Mouse (Mus musculus) embryonic facial prominence, embryonic 10.5 days (tissue): ENCODE data around the gene Colgalt2. TPM values are rescaled to one million over a fixed set of nuclear protein-coding genes. Genes with fewer than 3 reads are reported as not detected.

ENCODE experiments used
- DNase-seq: peaks from one replicate; pipeline ENCODE4 v3.0.0-alpha.2; 2017; ENCODE audit warnings: low spot score
- H3K27ac ChIP-seq: fragments of 300-500 bp; sonication (generic); replicated peaks from 2 replicates; pipeline ENCODE4 v1.5.1; 2016; ENCODE audit warnings: mild to moderate bottlenecking
- H3K27me3 ChIP-seq: fragments of 300-500 bp; sonication (generic); replicated peaks from 2 replicates; pipeline ENCODE4 v1.6.1; 2016; ENCODE audit warnings: low read depth, mild to moderate bottlenecking; ENCODE audit not compliant: poor library complexity, severe bottlenecking
- H3K36me3 ChIP-seq: fragments of 300-500 bp; sonication (generic); replicated peaks from 2 replicates; pipeline ENCODE4 v1.6.1; 2016; ENCODE audit warnings: mild to moderate bottlenecking, moderate library complexity
- H3K4me1 ChIP-seq: fragments of 300-500 bp; sonication (generic); 2 replicates; pipeline ENCODE4 v1.6.1; 2016
- H3K4me3 ChIP-seq: fragments of 300-500 bp; sonication (generic); 2 replicates; pipeline ENCODE4 v1.5.1; 2016; ENCODE audit warnings: mild to moderate bottlenecking, moderate library complexity
- H3K9me3 ChIP-seq: fragments of 300-500 bp; sonication (generic); 2 replicates; pipeline ENCODE4 v1.6.1; 2016; ENCODE audit warnings: mild to moderate bottlenecking
- WGBS: fragments of 180-500 bp; shearing (Covaris S2); methylation state at CpG from one replicate; pipeline ENCODE4 v1.1.7; 2016; 5-methylcytosine and 5-hydroxymethylcytosine counted together
- polyA plus RNA-seq: library from polyadenylated mRNA; unstranded; fragments of >200 nt; fragmentation: Nextera tagmentation; extraction: Ambion mirVana; gene quantifications from 2 replicates; pipeline ENCODE4 v1.2.1, GENCODE M21; 2016

The Colgalt2 gene
- polyA plus RNA-seq, 1 experiment from 2014 or later, result 1.5 TPM

DNA sequence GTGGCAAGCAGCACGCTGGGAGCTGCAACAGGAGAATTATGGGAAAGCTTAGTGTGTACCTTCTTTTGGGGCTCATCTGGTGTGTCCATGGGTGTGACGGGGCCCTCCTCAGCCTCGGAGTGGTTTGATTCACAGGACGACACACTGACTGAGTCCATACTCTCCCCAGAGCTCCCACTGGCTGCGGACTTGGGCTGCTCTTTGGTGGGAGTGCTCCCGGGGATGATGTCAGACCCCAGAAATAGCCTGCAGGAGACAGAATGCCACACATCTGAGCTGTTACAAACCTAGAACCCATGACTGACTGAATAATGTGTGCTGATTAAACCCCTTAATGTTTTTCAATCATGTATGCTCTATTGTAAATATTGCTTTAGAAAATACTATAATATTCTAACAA lies 128.6 kb downstream of the Colgalt2 start:
- Histone ChIP-seq H3K36me3 (peaks cover 80% of the 10 kb centered on the region), H3K27me3 (no peaks in the 10 kb centered on the region), H3K4me1 (peaks cover 15% of the 10 kb centered on the region), H3K9me3 (no peaks in the 10 kb centered on the region), H3K4me3 (no peak overlapping the region), H3K27ac (no peak overlapping the region)
- 88% methylated on average over 6 of the region's 6 CpGs for WGBS
- DNase-seq, result no peak

DNA sequence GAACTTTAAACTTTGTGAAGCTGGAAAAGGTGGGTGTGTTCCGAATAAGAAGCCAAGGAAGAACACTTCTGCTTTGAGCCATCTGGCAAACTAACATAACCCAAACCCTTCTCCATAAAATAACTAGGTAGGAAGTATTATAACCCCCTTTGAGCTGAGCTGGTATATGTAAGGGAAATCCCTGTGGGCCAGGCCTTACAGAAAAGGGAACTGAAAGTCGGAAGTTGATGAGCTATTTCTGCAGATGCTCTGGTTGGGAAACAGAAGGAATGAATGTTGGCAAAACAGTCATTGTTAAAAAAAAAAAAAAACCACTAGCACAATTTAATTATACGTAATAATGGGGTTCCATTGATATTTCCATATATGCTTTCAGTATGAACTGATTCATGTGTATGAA lies 129.1 kb downstream of the Colgalt2 start:
- H3K27ac ChIP-seq, result no peak overlapping the region
- no peak overlapping the region for H3K4me3 ChIP-seq
- no peaks in the 10 kb centered on the region for H3K27me3 ChIP-seq
- no peaks in the 10 kb centered on the region for H3K9me3 ChIP-seq
- no peak for DNase-seq
- H3K4me1 ChIP-seq, result peaks cover 15% of the 10 kb centered on the region
- 91% methylated on average over 3 of the region's 3 CpGs for WGBS
- peaks cover 76% of the 10 kb centered on the region for H3K36me3 ChIP-seq

DNA sequence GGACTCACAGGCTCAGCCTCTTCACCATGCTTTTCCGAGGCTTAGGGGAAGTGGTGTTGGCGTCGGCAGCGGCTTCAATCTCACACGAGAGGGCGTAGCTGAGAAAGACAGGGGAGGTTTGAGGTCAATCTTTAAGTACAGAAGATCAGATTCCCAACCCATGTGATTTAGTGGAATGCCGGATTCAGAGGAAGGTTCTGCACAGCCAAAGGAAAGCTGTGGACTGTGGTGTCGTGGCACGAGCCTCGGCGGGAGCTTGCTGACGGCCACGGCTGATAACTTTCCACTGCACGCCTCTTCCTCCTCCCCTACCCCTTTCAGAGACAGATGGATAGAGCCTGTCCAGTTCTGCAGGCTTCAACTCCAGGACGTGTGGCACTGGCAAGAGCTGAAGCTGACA lies 131.9 kb downstream of the Colgalt2 start:
- H3K27me3 ChIP-seq, result no peaks in the 10 kb centered on the region
- no peak overlapping the region for H3K27ac ChIP-seq
- H3K4me3 ChIP-seq, result no peak overlapping the region
- H3K9me3 ChIP-seq, result no peaks in the 10 kb centered on the region
- no peak for DNase-seq
- 63% methylated on average over 15 of the region's 15 CpGs for WGBS
- H3K36me3 ChIP-seq, result peaks cover 71% of the 10 kb centered on the region
- peaks cover 15% of the 10 kb centered on the region for H3K4me1 ChIP-seq

DNA sequence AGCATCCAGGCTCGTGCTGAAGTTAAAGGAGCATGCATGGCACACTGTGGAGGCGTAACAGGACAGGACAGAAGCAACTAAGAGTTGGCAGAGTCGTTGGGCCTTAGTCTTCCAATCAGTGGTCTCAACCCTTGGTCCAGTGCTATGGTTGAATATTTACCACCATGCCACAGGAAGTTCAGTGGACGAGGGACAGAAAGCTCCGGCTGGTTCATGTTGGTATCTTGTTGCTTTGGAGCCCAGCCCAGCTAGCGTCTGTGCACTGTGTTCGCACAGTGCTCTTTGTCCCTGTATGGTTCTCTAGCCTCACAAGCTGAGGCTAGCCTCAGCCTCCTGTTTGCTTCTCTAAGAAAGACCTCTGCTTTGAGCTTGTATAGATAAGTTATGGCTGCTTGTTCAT lies 134.9 kb downstream of the Colgalt2 start:
- H3K27me3 ChIP-seq, result no peaks in the 10 kb centered on the region

DNA sequence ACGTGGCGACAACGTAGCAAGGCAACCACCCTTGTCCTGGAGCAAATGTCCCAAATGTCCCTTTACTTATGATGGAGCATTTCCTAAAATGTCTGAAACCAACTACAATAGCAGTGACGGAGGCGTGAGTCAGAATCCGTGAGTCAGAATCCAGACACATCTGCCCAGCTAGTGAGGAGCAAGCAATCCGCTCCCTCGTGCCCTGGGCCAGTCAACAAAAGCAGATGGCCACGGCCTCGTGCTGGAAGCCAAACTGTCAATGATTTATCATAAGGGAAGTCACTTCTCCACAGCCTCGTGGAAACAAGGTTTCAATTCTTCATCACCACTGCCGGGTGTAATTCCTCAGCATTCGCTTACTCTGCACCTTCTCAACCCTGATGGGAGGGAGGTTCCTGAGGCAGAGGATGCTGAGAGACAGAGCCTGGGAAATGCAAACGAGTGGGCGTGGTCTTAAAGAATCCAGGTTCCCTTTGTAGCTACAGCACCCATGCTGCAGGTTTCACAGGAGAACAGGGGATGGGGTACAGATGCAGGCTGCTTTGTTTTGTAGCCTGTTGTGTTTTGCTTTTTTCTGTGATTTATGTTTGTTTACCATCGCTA lies 136.9 kb downstream of the Colgalt2 start:
- H3K4me1 ChIP-seq, result peaks cover 12% of the 10 kb centered on the region
- H3K9me3 ChIP-seq, result no peaks in the 10 kb centered on the region
- 60% methylated on average over 16 of the region's 16 CpGs for WGBS
- H3K27ac ChIP-seq, result no peak overlapping the region
- H3K36me3 ChIP-seq, result peaks cover 72% of the 10 kb centered on the region
- H3K4me3 ChIP-seq, result no peak overlapping the region
- no peak for DNase-seq
- H3K27me3 ChIP-seq, result no peaks in the 10 kb centered on the region

More for the DNA sequence above, 134.9 kb downstream of the Colgalt2 start:
- DNase-seq, result no peak
- no peak overlapping the region for H3K4me3 ChIP-seq
- H3K4me1 ChIP-seq, result peaks cover 15% of the 10 kb centered on the region
- H3K27ac ChIP-seq, result no peak overlapping the region
- H3K9me3 ChIP-seq, result no peaks in the 10 kb centered on the region
- WGBS, result 95% methylated on average over 7 of the region's 7 CpGs
- H3K36me3 ChIP-seq, result peaks cover 79% of the 10 kb centered on the region

DNA sequence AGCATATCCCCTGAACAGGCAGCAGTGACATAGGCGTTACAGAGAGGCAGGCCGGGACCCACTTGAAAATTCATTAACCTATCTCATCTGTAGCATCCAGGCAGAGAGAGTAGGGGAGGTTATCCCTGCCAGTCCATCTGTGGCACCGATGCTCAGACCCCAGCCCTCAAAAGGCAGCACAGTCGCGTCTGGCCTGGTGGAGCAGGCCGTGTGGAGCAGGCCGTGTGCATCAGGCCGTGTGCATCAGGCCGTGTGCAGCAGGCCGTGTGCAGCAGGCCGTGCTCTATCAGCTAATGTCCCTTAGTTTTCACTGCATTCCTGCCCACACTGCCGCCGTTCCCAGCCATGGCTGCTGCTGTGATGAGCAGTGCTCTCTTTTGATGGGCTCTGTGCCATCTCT lies 137.6 kb downstream of the Colgalt2 start:
- H3K4me3 ChIP-seq, result no peak overlapping the region
- peaks cover 7% of the 10 kb centered on the region; the same call in 1 of the 2 replicates for H3K4me1 ChIP-seq
- H3K9me3 ChIP-seq, result no peaks in the 10 kb centered on the region
- H3K36me3 ChIP-seq, result peaks cover 76% of the 10 kb centered on the region
- no peak for DNase-seq
- WGBS, result 84% methylated on average over 13 of the region's 13 CpGs
- H3K27ac ChIP-seq, result no peak overlapping the region
- no peaks in the 10 kb centered on the region for H3K27me3 ChIP-seq

DNA sequence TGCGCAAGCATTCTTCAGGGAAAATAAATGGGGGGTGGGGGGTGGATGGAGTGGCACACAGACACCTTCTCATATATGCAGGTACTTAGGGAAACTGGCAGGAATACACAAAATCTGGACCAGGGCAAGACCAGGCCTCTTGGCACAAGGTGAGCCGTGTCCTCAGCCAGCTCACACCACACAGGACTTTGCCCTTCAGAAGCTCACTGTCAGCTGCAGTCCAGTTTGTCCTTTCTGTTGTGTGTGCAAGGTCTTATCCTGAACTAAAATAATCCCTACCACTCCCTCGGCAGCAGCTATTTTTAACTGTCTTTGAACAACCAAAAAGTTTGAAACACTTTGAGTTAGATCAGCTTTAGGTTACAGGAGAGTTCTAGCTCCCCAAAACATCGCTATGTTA lies 139.2 kb downstream of the Colgalt2 start:
- no peak overlapping the region for H3K4me3 ChIP-seq
- DNase-seq, result no peak
- no peaks in the 10 kb centered on the region for H3K9me3 ChIP-seq
- no peaks in the 10 kb centered on the region for H3K27me3 ChIP-seq
- 94% methylated on average over 4 of the region's 4 CpGs for WGBS
- no peak overlapping the region for H3K27ac ChIP-seq
- no peaks in the 10 kb centered on the region for H3K4me1 ChIP-seq
- H3K36me3 ChIP-seq, result peaks cover 82% of the 10 kb centered on the region

DNA sequence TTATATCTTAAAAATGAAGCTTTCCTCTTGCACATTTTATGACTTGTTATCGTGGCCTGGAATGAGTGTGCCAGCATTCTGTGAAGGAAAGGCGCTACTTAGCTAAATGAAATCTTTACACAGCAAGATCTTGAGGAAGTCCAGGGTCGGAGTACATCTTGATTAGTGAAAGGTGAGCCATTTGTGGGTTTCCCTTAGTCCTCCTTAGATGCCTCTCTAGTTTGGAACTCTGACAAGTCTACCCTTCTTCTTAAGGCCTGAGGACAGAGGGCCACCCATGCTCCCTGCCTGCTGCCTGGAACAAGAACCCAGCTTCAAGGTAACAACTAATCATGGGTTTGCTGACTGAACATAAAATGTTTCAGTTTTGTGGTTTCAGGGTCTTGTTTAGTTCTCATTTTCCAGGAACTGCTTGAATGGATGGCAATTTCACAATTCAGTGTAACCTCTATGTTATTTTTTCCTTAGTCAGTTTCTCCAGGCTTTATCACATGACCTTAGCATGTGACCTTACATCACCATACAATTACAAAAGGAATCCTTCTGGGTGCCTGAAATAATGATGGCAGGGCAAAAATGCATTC lies 140.8 kb downstream of the Colgalt2 start:
- Histone ChIP-seq H3K4me3 (no peak overlapping the region), H3K4me1 (no peaks in the 10 kb centered on the region)
- 93% methylated on average over 3 of the region's 3 CpGs for WGBS

DNA sequence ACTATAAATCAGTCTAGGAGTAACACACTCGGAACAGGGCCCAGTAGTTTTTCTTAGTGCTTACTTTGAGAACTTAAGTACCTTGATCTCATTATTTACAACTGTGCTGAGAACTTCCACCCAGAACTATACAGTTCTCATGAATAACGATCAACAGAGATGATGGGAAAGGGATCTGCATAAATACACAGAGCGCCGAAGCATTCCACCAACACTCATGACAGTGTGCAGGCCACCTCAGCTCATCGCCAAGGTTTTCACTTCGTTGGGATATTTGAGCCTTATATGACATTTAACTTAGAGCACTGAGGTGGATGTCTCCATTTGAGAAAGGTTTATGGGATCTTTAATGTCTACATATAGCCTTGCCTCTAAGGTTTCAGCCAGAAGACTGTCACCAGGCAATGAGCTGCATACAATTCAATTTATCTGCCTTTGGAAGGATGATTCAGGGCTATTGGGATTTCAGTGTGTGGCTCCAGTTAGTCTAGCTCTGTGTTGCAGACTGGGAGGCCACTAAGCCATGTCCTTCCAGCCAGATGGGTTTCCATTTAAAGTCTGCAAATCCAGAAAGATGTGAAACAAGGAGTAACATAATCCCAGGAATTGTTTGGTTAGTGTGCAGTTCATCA lies 143.2 kb downstream of the Colgalt2 start:
- Histone ChIP-seq H3K27ac (no peak overlapping the region), H3K4me1 (no peaks in the 10 kb centered on the region), H3K4me3 (no peak overlapping the region), H3K36me3 (peaks cover 84% of the 10 kb centered on the region), H3K27me3 (no peaks in the 10 kb centered on the region), H3K9me3 (no peaks in the 10 kb centered on the region)
- WGBS, result 91% methylated on average over 6 of the region's 6 CpGs
- DNase-seq, result no peak

More for the DNA sequence above, 140.8 kb downstream of the Colgalt2 start:
- H3K9me3 ChIP-seq, result no peaks in the 10 kb centered on the region
- no peak for DNase-seq
- no peak overlapping the region for H3K27ac ChIP-seq
- no peaks in the 10 kb centered on the region for H3K27me3 ChIP-seq
- H3K36me3 ChIP-seq, result peaks cover 86% of the 10 kb centered on the region

DNA sequence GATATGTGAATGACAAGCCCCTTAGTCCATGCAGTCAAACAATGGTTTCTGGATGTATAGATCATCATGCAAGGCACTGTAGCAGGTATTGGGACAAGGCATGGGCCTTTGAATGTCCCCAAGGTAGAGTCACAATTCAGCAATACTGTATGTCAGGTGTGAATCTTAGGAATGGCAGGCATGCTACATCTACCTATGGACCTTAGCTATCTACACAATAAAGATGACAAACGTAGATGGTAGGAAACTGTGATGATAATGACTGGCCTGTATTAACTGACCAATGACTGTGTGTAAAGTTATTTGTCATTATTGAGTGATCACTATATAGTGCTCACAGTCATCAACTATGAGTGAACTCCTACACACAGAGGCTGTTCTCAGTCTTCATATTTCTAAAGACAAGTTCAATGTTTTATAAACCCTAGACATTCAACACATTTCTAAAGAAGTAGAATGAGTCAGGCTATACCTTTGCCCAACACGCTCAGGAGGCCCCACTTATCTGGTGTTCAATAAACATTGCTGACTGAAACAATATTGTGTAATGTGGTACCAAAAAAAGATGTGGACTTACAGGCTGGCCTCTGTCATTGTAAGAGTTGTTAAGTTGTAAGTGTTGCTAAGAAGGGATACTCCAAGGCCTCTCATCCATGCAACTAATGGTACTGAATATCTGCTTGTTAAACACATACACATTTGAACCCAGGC lies 144.0 kb downstream of the Colgalt2 start:
- H3K4me1 ChIP-seq, result no peaks in the 10 kb centered on the region
- 94% methylated on average over 2 of the region's 2 CpGs for WGBS
- no peaks in the 10 kb centered on the region for H3K27me3 ChIP-seq
- no peak overlapping the region for H3K27ac ChIP-seq
- H3K9me3 ChIP-seq, result no peaks in the 10 kb centered on the region
- H3K4me3 ChIP-seq, result no peak overlapping the region
- DNase-seq, result no peak
- H3K36me3 ChIP-seq, result peaks cover 84% of the 10 kb centered on the region

DNA sequence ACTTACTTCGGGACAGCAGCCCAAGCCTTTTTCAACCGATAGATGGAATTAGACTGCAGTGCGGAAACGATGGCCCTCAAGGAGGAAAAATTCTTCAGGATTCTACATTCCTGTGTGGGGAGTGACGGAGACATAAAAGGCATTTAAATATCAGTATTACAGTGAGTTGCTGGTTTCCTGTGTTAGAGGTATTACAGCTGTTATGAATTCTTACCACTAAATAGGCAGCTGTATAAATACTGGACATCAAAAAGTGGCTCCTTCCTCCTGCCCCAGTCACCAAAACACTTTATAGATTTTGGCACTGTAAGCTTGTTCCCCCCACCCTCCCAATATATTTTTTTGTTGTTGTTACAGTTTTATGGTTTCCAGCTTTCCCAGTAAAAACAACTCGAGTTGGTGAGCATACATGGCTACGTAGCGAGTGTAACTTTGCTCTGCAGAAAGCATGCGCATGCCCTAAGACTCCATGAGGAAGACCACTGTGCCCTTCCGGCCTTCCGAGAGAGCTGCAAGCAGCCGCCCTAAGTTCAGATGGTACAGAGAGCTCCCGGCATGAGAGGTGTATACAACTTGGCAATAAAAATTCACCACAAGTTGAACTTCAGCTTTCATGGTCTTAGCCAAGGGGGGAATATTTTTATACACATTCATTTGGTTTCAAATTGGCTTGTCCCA lies 149.6 kb downstream of the Colgalt2 start:
- Histone ChIP-seq H3K9me3 (no peaks in the 10 kb centered on the region), H3K27me3 (no peaks in the 10 kb centered on the region), H3K36me3 (peaks cover 81% of the 10 kb centered on the region), H3K4me1 (peaks cover 4% of the 10 kb centered on the region; the same call in 1 of the 2 replicates), H3K4me3 (no peak overlapping the region), H3K27ac (no peak overlapping the region)
- 91% methylated on average over 13 of the region's 13 CpGs for WGBS
- DNase-seq, result no peak

DNA sequence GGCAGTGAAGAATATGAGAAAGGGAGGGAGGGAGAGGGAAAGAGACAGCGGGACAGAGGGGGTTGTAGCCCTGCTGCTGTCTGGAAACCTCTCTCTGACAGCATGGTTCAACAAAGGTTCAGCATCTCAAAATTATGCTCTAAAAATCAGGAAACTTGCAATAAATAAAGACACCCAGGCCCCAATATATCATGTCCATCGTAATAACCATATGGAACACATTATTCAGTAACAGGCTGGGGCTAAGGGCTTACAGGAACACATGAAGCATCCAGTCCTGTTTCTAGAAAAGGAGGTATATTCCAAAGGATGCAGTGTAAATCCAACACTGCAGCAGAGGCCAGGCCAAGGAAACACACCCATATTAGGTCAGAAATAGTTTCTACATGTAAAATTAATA lies 150.9 kb downstream of the Colgalt2 start:
- H3K36me3 ChIP-seq, result peaks cover 82% of the 10 kb centered on the region
- H3K4me3 ChIP-seq, result no peak overlapping the region
- DNase-seq, result no peak
- no peaks in the 10 kb centered on the region for H3K27me3 ChIP-seq
- WGBS, result 78% methylated on average over 2 of the region's 2 CpGs
- peaks cover 4% of the 10 kb centered on the region; the same call in 1 of the 2 replicates for H3K4me1 ChIP-seq
- H3K9me3 ChIP-seq, result no peaks in the 10 kb centered on the region
- no peak overlapping the region for H3K27ac ChIP-seq
